Mouse (Mus musculus) granulocyte monocyte progenitor cell, adult 5-6 weeks (primary cell): ENCODE data around the gene D130040H23Rik. TPM values are rescaled to one million over a fixed set of nuclear protein-coding genes. Genes with fewer than 3 reads are reported as not detected.
A peak's percentile ranks its signal among the peaks of the same experiment; 100 is the strongest.

Experiments used
- ATAC-seq: replicated peaks from 2 replicates; pipeline ENCODE4 v1.8.0; 2016; ENCODE audit warnings: mild to moderate bottlenecking, moderate TSS enrichment, inconsistent platforms; ENCODE audit not compliant: poor library complexity, severe bottlenecking
- total RNA-seq, 2 experiments: library from RNA; stranded (forward) in 1 of 2; stranded (reverse) in 1 of 2; fragments of 200-712, 200-1000 nt in 1 of 2; fragments of >200 nt in 1 of 2; fragmentation: Nextera tagmentation in 1 of 2; gene quantifications; 2 replicates each; pipeline ENCODE4 v1.2.3; 2014 to 2017

Gene D130040H23Rik
- total RNA-seq (2014; fragmentation: Nextera tagmentation) (8.4 and 11.9 TPM in 2 replicates), total RNA-seq (2017) (2.3 and 6.7 TPM in 2 replicates)

GRCm38 (mm10) chr8:69270386-69271202 is at the start of gene D130040H23Rik:
D130040H23Rik (plus strand) TSS chr8:69271080.
- peak; percentile 99 for ATAC-seq

- ATAC-seq = no peak
These were observed 28.3 kb upstream of the D130040H23Rik start for GRCm38 (mm10) chr8:69242541-69242940.

GRCm38 (mm10) chr8:69268525-69268924 is 2.4 kb upstream of the D130040H23Rik start:
- no peak for ATAC-seq

- ATAC-seq = no peak
These were observed 299 bp downstream of the D130040H23Rik start for GRCm38 (mm10) chr8:69271203-69271554.

GRCm38 (mm10) chr8:69272435-69272834 is 1.6 kb downstream of the D130040H23Rik start:
- no peak for ATAC-seq

- ATAC-seq = no peak
These were observed 53.9 kb downstream of the D130040H23Rik start for GRCm38 (mm10) chr8:69324771-69325170.

GRCm38 (mm10) chr8:69328301-69329288 is 57.7 kb downstream of the D130040H23Rik start:
- ATAC-seq = peak; percentile 99

GRCm38 (mm10) chr8:69329289-69329688 is 58.4 kb downstream of the D130040H23Rik start:
- peak; percentile 53 for ATAC-seq

Other genes starting within 250 kb of the D130040H23Rik start
- 12.6 and 24.2 TPM in 2 replicates for gene Zfp930, start 62.0 kb upstream of the D130040H23Rik start, total RNA-seq (2014; fragmentation: Nextera tagmentation)
- 22.8 and 40.5 TPM in 2 replicates for gene Zfp930, start 62.0 kb upstream of the D130040H23Rik start, total RNA-seq (2017)
- gene Gm9495, start 182.5 kb downstream of the D130040H23Rik start, total RNA-seq (2014; fragmentation: Nextera tagmentation) = not detected in 2 replicates
- not detected in 2 replicates for gene Gm9495, start 182.5 kb downstream of the D130040H23Rik start, total RNA-seq (2017)